ENCODE assay signal across 12 mouse cellular contexts in the genomic region with DNA sequence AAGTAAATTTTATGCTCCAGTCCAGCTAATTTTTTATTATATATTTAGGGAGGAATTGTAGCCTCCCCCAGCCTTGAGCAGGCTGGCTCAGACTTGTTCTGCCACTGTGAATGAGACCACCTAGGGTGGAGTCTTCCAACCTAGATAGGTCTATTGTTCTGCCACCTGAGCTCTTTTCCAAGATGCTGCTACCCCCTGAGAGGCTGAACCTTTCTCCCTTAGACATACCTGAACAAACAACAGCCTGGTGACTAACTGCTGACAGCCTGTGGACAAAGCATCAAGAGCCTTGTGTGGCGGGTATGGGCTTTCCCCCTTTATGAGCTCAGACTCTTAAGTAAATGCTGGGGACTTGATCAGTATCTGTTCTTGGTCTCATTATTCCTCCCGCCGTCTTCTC. TPM values are rescaled to one million over a fixed set of nuclear protein-coding genes. Genes with fewer than 3 reads are reported as not detected.
"Had no signal": no experiment of that assay in that cellular context is flagged by ENCODE, and none has a peak within 500 bp of the region (broad histone marks: within the 10 kb centered on the region; RNA-seq: fewer than 3 reads in every experiment).

No protein-coding gene starts in this region.

RNA-seq across cellular contexts. Expression of a gene that starts 54.0 kb away (rescaled TPM):
- total RNA-seq: neutrophil, adult 5-6 weeks had no signal
- polyA plus RNA-seq: neural tube, embryonic 14.5 days; neural tube, embryonic 15.5 days; small intestine, adult 2 months; spleen, adult 2 months; stomach, embryonic 14.5 days; stomach, embryonic 15.5 days; stomach, embryonic 16.5 days; stomach, postnatal 0 days; thymus, adult 2 months; thymus, postnatal 0 days; urinary bladder, adult 2 months had no signal
